Mouse (Mus musculus) bone marrow macrophage, adult 2 months (primary cell): ENCODE measurements around the gene BC035947.

Source experiments
- CTCF ChIP-seq: IDR thresholded peaks from 2 replicates; pipeline ENCODE4 v1.5.1; 2012; ENCODE audit warnings: low read depth, mild to moderate bottlenecking, low read length, moderate library complexity
- POLR2A ChIP-seq: IDR thresholded peaks from 2 replicates; pipeline ENCODE4 v1.6.1; 2012; ENCODE audit warnings: mild to moderate bottlenecking, low read depth, low read length, borderline replicate concordance

DNA sequence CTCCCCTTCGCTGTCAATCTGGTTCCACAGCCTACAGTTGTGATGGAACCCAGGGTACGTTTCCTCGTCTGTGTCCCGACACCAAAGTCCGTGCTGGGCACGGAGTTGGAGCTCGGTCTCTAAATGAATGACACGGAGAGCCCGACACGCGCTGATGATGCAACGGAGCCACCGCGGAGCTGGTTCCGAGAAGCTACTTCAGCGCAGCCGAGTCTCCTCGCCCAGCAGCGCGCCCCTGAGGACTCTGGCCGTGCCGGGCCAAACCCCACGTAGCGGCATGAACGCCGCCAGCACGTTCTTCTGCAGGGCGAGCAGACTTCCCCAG is 23.6 kb downstream of the BC035947 start:
- TF ChIP-seq CTCF (no peak), POLR2A (no peak)
